Mouse (Mus musculus) R1 (cell line): ENCODE data around the gene Tnpo2.
"Not testable (repeated sequence)": the region's sequence is repeated elsewhere in the genome, so short reads cannot be mapped to it uniquely, and the experiment has no call there.

Source experiments
- DNase-seq: peaks from one replicate; pipeline ENCODE4 v3.0.0-alpha.2; 2018; ENCODE audit warnings: low read depth, low spot score

The Tnpo2 gene

DNA sequence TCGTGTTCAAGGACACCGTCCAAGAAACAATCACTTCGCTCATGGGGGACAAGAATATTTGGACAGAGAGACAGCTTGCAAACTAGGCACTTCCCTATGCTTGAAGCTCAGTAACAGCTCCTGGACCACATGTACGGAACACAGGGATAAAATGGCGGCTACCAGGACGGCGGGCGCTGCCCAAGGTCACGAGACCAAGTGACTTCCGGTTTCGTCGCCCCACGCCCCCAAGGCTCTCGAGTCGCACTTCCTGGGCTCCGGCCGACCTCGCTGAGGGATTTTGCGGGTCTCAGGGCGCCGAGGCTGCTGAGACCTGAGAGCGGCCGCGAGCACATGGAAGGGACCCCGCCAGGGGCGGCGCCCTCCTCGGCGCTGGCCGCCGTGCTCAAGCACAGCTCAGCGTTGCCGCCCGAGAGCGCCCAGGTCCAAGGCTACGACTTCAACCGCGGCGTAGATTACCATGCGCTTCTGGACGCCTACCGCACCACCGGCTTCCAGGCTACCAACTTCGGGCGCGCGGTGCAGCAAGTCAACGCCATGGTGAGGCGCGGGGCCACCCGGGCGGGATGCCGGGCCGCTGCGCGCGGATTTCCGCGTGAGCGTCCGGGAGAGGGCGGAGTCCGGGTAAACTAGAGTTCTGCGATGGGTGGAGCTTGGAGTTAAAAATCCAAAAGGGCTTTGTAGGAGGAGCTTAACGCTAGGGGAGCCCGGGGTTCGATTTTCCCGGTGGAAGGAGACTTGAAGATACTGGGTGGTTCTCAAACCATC lies 35.0 kb downstream of the Tnpo2 start, which contains the start of gene Dhps:
Dhps (plus strand) TSS at position 244 of the 768 bp plus-strand sequence.
- peak; percentile 94 for DNase-seq

DNA sequence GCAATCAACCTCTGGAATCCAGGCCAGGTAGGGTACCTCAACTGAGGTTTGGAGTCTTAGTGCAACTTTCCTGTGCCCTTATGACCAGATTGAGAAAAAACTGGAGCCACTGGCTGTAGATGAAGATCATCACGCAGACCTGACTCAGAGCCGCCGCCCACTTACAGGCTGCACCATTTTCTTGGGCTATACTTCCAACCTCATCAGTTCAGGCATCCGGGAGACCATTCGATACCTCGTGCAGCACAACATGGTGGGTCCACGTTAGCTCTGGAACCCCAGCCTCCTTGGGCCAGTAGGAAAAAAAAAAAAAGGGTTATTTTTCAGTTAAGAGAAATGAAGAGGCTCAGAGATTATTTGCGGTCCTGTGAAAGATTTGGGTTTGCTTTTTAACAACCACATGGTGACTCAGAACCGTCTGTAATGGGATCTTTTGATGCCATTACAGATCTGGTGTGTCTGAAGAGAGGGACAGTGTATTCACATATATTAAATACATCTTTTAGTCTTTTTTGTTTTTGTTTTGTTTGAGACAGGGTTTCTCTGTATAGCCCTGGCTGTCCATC lies 35.7 kb downstream of the Tnpo2 start:
- no peak for DNase-seq

DNA sequence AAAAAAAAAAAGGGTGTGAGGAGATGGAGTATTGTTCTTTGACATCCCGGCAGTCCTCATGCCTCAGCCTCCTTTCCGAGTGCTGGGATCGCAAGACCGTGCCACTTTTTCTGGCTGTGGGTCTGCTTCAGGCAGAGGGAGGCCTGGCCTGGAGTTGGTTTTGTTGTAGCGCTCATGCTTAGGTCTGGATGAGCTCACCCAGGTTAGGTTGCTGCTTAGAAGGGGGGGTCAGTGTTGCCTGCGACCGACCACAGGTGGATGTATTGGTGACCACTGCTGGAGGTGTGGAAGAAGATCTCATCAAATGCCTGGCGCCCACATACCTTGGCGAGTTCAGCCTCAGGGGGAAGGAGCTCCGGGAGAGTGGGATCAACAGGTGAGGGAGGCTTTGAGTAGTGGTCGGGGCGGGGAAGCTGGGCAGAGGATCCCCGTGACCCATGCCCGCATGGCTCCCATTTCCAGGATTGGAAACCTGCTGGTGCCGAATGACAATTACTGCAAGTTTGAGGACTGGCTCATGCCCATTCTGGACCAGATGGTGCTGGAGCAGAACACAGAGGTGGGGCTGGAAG lies 36.4 kb downstream of the Tnpo2 start:
- DNase-seq, result no peak

DNA sequence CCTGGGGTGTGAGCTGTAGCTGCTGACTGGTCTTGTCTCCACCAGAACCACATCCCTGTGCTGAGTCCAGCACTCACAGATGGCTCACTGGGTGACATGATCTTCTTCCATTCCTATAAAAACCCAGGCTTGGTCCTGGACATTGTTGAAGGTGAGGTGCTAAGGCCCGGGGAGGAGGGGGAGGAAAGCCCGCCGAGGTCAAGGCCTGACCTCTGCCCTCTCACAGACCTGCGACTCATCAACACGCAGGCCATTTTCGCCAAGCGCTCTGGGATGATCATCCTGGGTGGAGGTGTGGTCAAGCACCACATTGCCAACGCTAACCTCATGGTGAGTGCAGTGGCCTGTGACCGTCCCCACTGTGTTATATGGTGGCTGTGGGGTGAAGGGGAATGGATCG lies 37.5 kb downstream of the Tnpo2 start:
- no peak for DNase-seq

DNA sequence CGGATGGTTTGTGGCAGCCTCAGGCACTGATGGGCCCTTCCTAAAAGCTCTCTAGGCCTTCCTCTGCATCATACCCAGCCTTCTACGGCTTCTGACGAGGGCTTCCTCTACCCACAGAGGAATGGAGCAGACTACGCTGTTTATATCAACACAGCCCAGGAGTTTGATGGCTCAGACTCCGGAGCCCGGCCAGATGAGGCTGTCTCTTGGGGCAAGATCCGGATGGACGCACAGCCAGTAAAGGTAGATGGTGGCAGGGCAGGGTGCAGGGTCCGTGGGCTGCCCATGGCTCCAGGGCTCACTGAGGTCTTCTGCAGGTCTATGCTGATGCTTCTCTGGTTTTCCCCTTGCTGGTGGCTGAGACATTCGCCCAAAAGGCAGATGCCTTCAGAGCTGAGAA lies 37.9 kb downstream of the Tnpo2 start:
- DNase-seq, result no peak

DNA sequence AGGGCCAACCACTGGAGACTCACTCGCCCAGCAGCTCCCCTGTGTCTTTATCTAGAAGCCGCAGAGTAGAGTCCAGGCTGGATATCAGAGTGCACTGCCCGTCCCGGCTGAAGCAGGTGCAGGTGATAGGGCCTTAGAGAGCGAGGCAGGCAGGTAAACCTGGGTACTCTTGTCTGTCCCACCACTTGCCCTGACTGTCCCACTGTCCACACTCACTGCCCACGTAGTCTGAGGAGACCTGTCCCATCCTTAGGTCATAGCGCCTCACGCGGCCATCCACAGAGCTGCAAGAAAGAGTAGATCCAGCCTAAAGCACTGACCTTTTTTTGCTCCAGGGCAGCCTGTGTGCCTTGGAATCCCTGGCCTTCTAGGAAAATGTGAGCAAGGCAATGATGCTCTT lies 39.3 kb downstream of the Tnpo2 start:
- DNase-seq, result peak; percentile 77

DNA sequence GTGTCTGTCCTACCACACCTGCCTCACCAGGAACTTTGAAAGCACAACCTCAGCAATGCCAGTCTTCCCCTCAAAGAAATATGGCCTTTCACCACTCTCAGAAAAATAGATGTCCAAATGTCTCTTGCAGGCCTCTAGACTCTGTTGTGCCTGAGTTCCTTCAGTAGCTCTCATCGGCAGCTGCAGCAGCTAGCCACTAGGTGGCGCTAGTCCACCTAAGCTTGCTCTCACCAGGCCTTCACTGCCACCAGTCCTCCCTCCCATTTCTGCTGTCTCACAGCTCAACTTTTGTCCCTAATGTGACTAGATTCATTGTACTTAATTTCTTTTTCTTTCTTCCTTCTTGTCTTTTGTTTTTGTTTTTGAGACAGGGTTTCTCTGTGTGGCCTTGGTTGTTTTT lies 40.3 kb downstream of the Tnpo2 start:
- peak; percentile 86 for DNase-seq

DNA sequence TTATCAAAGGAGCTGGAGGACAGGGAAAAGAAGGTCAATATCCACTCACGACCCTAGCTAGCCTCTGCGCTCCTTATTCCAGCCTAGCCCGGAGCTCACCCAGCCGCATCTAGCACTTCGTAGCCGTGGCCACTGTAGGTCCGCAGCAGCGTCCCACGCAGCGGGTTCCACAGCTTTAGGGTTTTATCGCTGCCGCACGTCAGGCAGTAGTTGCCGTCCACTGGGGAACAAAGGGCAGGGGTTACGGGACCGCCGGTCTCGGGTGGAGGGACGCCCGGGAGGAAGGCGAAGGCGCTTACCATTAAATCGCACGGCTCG lies 43.5 kb downstream of the Tnpo2 start:
- DNase-seq, result no peak

DNA sequence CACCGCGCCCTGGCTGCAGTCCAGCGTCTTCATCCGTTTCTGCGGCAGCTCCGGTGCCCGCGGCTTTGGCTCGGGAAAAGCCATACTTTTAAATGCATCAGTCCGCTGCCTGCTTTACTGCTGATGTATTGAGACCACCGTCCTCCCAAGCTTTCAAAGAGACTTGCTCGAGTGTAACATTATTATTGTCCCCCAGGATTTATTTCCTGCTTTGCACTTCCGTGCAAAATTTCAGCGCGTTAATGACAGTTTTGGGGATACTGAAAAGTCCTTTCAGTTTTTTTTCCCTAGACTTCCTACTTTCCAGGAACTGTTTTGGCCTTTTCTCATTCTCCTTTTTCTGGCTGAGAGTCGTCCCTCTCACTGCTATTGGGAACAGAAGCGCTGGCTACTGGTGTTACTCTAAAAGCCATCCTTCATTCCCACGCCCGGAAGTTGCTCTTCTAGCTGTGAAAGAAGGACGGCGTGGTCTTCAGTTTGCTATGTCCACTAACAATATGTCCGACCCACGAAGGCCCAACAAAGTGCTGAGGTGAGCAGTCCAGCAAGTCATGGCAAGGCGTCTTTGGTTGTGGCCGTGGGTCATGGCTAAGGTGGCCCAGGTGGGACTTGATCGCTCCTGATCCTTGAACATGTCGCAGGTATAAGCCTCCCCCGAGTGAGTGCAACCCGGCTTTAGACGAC lies 44.0 kb downstream of the Tnpo2 start, which contains the start of gene Wdr83os:
Wdr83os (plus strand) TSS at position 209 of the 684 bp plus-strand sequence.
- DNase-seq, result peak; percentile 88

DNA sequence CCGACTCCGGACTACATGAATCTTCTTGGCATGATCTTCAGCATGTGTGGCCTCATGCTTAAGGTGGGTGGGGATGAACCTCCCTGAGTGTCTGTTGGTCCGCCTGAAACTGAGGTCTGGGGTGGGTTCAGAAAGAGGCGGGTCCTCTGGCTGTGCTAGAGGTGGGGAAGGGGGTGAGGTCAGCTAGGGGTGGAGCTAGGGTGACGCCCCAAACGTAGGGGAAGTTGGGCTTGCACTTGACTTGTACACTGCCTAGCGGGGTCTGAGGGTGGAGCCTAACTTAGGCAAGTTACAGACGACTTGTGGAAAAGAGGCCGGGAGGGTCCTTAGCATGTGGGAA lies 44.5 kb downstream of the Tnpo2 start, which contains the start of gene Wdr83:
Wdr83 (minus strand) TSS at position 91 of the 340 bp plus-strand sequence.
- peak; percentile 96 for DNase-seq

DNA sequence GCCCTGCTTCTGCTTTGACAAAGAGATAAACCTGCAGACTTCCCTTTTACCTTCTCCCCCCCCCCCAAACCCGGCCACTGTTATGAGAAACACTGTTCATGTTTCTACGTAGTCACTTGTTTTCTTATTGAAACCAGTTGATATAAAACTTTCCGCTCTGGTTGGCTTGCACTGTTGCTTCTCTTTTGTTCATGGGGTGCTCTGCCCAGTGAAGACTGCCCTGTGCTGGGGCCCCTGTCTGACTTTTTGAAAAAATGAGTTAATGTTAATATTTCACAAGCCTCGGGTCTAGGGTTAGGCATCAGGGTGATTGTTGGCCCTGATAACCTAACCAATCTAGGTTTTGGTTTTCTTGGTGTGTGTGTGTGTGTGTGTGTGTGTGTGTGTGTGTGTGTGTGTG lies 45.5 kb downstream of the Tnpo2 start:
- not testable (repeated sequence) for DNase-seq

DNA sequence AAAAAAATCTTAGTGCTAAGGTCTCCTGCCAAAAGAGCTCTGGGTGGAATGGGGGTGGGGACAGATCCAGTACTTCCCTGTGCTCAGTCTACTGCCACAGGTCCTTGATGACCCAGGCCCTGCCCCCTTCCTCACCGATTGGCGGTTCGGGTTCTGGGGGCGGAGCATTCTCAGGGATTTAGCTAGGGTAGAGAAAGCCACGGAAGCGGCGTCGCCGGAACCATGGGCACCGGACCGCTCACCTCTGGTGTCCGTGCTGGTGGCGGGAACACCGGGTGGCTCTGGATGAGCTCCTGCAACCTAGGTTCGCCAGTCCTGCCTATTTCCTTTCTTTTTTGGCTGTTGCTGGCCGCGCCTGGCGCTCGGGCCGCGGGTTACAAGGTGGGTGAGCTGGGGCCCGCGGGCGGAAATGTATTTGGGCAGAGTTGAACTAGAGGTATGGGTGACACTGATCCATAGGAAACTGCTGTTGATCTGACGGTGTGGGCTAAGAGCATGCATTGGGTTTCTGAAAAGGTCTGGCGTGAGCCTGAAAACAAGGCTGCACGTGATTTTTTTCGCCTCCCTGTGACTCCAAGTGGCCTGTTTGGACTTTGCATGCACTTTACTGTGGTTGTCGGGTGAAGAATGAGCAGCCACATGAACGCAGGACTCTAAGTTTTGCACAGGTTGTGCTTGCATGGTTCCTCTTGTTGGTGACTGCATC lies 46.5 kb downstream of the Tnpo2 start, which contains the start of gene Man2b1:
Man2b1 (plus strand) TSS at position 163 of the 706 bp plus-strand sequence.
- peak; percentile 96 for DNase-seq

DNA sequence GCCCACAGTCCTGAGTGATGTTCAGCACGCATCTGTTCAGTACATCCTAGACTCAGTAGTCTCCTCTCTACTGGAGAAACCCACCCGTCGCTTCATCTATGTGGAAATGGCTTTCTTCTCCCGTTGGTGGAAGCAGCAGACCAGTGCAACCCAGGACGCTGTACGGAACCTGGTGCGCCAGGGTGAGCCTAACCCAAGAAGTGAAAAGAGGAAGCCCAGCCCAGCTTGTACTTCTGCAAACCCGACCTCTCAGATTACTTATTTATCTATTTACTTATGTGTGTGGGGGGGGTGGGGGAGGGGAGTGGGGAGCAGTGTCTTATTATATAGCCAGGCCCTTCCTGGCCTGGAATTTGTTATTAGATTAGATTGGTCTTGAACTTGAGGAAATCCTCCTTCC lies 47.9 kb downstream of the Tnpo2 start:
- no peak for DNase-seq

DNA sequence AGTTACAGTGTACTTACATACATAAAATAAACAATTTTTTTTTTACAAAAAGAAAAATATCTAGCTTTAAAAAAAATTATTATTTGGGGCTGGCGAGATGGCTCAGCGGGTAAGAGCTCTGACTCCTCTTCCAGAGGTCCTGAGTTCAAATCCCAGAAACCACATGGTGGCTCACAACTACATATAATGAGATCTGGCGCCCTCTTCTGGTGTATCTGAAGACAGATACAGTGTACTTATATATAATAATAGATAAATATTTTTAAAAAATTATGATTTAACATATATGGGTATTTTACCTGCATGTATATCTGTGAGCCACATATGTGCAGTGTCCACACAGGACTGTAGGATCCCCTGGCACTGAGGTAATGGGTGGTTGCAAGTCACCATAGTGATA lies 49.5 kb downstream of the Tnpo2 start:
- no peak for DNase-seq

DNA sequence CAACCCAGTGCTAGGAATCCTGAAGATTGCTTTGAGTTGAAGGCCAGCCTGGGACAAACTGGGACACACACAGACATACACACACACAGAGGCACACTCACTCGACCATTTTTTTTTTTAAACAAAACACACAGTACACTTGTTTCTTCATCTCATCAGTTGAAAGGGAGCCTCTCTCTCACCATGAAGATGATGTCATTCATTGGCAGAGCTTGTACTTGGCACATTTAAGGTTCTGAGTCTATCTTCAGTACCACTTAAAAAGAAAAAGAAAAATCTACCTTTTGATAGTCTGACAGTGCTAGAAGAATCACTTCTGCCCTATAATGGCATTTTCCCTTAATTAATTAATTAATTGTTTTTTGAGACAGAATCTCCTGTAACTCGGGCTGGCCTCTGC lies 52.1 kb downstream of the Tnpo2 start:
- DNase-seq, result no peak

DNA sequence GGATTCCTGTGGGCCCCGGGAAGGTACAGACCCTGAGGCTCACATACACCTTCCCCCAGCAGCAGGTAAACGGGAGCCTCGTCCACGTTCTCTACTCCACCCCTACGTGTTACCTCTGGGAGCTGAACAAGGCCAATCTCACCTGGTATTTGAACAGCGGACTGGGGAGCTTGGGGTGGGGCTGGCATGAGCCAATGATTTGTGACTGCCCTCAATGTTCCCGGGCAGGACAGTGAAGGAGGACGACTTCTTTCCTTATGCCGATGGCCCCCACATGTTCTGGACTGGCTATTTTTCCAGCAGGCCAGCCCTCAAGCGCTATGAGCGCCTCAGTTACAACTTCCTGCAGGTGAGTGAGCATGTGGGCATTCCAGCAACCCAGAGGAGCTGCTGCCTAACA lies 54.1 kb downstream of the Tnpo2 start:
- DNase-seq, result no peak

DNA sequence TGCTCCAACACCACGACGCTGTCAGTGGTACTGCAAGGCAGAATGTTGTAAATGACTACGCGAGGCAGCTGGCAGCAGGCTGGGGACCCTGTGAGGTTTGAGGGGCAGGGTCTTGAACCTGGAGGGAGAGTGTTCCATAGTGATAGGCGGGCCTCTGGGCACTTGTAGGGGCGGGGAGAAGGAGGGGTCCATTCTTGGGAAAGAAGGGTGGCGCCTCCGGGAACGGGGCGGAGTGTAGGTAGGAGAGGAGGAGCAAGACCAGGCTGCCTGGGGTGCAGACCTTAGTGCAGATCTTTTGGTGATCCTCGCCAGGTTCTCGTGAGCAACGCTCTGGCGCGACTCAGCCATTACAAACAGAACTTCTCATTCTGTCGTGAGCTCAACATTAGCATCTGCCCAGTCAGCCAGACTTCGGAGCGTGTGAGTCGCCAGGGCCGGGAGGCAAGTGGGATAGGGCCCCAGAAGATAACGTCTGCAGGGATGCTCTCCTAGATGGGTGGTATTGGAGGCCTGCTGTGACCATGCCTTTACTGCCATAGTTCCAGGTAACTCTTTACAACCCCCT lies 54.9 kb downstream of the Tnpo2 start:
- DNase-seq, result peak; percentile 89

DNA sequence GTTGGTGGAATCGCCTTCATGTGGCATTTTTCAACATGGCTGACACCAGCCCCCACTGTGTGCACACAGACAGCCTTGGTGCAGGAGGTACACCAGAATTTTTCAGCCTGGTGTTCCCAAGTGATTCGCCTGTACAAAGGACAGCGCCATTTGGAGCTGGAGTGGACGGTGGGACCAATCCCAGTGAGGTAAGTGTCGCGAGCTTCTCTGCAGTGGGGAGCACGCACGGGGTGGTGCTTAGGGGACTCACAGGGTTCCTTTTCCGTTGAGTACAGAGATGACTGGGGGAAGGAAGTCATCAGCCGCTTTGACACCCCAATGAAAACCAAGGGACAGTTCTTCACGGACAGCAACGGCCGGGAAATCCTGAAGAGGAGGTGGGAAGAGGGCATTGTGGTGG lies 58.3 kb downstream of the Tnpo2 start:
- DNase-seq, result no peak

DNA sequence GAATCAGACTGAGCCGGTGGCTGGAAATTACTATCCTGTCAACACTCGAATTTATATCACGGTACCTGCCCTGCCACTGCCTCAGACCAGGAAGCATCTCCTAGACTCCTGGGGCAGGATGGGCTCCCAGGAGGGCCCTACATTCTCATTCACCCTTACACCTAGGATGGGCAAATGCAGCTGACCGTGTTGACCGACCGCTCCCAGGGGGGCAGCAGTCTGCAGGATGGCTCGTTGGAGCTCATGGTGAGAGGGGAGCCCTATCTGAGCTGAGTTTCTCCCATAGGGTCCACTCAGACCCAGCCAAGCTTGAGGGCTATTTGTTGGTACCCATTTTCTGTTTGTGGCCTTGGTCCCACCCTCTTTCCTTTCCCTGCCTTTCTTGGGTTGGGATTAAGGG lies 58.9 kb downstream of the Tnpo2 start:
- no peak for DNase-seq

DNA sequence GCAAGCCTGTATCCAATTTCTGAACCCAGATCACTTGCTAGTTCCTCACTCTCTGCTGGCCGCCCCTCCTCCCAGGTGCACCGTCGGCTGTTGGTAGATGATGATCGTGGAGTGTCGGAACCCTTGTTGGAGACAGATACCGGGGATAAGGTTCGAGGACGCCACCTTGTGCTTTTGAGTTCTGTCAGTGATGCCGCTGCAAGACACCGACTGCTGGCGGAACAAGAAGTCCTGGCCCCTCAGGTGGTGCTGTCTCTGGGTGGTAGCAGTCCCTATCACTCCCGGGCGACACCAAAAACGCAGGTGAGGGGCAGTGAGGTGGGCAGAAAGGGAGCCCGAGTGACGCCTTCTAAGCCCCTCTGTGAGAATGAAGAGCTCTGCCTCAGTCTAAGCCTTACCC lies 59.5 kb downstream of the Tnpo2 start:
- no peak for DNase-seq

DNA sequence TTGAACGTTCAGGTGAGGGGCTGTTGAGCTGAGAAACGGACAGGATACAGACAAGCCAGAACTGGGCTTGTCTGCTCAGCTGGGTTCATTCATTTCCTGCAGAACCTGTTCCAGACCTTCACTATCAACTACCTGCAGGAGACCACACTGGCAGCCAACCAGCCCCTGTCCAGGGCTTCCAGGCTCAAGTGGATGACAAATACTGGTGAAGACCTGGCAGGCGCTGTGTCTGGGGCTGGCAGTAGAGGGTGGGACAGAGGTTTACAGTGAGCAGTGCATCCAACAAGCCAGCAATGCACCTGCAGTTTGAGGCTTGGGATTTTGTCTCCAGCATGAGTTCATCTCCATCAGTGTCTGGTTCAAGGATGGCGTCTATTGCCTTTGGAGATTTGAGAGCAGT lies 60.1 kb downstream of the Tnpo2 start:
- no peak for DNase-seq
